Mouse (Mus musculus) heart, adult 2 months (tissue): ENCODE measurements at regions not wholly inside any gene's neighbourhood (a gene's known extent, or its start where the extent isn't known, plus 50 kb on each side); places are given as distances from the start of the nearest gene placed in this dataset.

Experiments used
- CTCF ChIP-seq: fragments of 200-600 bp; IDR thresholded peaks from 2 replicates; pipeline ENCODE4 v1.8.1; 2022; ENCODE audit warnings: antibody characterized with exemption, mild to moderate bottlenecking, moderate library complexity
- EP300 ChIP-seq: fragments of 200-500 bp; IDR thresholded peaks from 2 replicates; pipeline ENCODE4 v1.6.1; 2011; ENCODE audit warnings: low read depth, low read length, control low read depth; ENCODE audit not compliant: insufficient read depth
- POLR2A ChIP-seq: fragments of 200-500 bp; IDR thresholded peaks from 2 replicates; pipeline ENCODE4 v1.6.1; 2011; ENCODE audit warnings: mild to moderate bottlenecking, low read depth, low read length, control low read depth; ENCODE audit not compliant: insufficient read depth

- TF ChIP-seq CTCF (no peak), EP300 (no peak), POLR2A (no peak)
Measured at GRCm38 (mm10) chr2:117071098-117071497, 50.1 kb upstream of the Spred1 start.
